Mouse (Mus musculus) CH12.LX (cell line): Measurements from ENCODE around the gene Casp9. TPM values are rescaled to one million over a fixed set of nuclear protein-coding genes. Genes with fewer than 3 reads are reported as not detected.

Source experiments
- DNase-seq: peaks from one replicate; pipeline ENCODE4 v3.0.0-alpha.2; 2013; ENCODE audit errors: extremely low read depth
- H3K27ac ChIP-seq: 2 replicates; pipeline ENCODE4 v1.5.1; 2012; ENCODE audit warnings: low read depth, mild to moderate bottlenecking, control low read depth, moderate library complexity; ENCODE audit not compliant: insufficient read depth
- H3K27me3 ChIP-seq: replicated peaks from 2 replicates; pipeline ENCODE3; 2012; ENCODE audit warnings: inconsistent platforms
- H3K36me3 ChIP-seq, 2 experiments: replicated peaks in 1 of 2; 2 replicates each; pipeline versions ENCODE3 to v1.6.1; 2012; ENCODE audit warnings: inconsistent platforms in 1 of 2, low read length in 1 of 2, mild to moderate bottlenecking in 1 of 2, mixed read lengths in 1 of 2, moderate library complexity in 1 of 2; ENCODE audit not compliant: control insufficient read depth in 1 of 2, insufficient read depth in 1 of 2
- H3K4me1 ChIP-seq, 2 experiments: 2 replicates each; pipeline ENCODE4 v1.6.1; 2012; ENCODE audit warnings: inconsistent platforms in 1 of 2, moderate library complexity in 1 of 2; ENCODE audit not compliant: insufficient read depth in 2 of 2, control insufficient read depth in 1 of 2
- H3K4me2 ChIP-seq: 2 replicates; pipeline ENCODE4 v1.6.1; 2012; ENCODE audit warnings: low read depth, mild to moderate bottlenecking, control low read depth; ENCODE audit not compliant: poor library complexity, insufficient read depth, severe bottlenecking
- H3K4me3 ChIP-seq, 3 experiments: fragments of 150-350 bp in 1 of 3; sonication (generic) in 1 of 3; replicated peaks in 1 of 3; 2 replicates each; pipeline versions ENCODE3 to v1.5.1; 2011 to 2012; ENCODE audit warnings: low read depth in 2 of 3, low read length in 2 of 3, mild to moderate bottlenecking in 2 of 3, moderate library complexity in 2 of 3, control low read depth in 1 of 3, improper control_type of control experiment in 1 of 3, inconsistent platforms in 1 of 3, mixed read lengths in 1 of 3; ENCODE audit not compliant: poor library complexity in 1 of 3
- H3K79me2 ChIP-seq: replicated peaks from 2 replicates; pipeline ENCODE4 v1.6.1; 2012; ENCODE audit warnings: mild to moderate bottlenecking, moderate library complexity; ENCODE audit not compliant: control insufficient read depth, poor library complexity, insufficient read depth, severe bottlenecking; ENCODE audit errors: extremely low read depth
- H3K9ac ChIP-seq: 2 replicates; pipeline ENCODE4 v1.6.1; 2012; ENCODE audit warnings: low read depth, mild to moderate bottlenecking, control low read depth, moderate library complexity; ENCODE audit not compliant: insufficient read depth
- H3K9me3 ChIP-seq: replicated peaks from 2 replicates; pipeline ENCODE3; 2012; ENCODE audit warnings: low read length, inconsistent platforms, mixed read lengths
- BHLHE40 ChIP-seq: IDR thresholded peaks from 2 replicates; pipeline ENCODE4 v1.6.1; 2011; ENCODE audit warnings: mild to moderate bottlenecking, low read depth, low read length, improper control_type of control experiment
- CHD1 ChIP-seq: IDR thresholded peaks from 2 replicates; pipeline ENCODE4 v1.6.1; 2012; ENCODE audit warnings: low read depth, low read length, improper control_type of control experiment, inconsistent platforms
- EP300 ChIP-seq: IDR thresholded peaks from 2 replicates; pipeline ENCODE4 v1.6.1; 2011; ENCODE audit warnings: low read length, improper control_type of control experiment
- GABPA ChIP-seq: IDR thresholded peaks from 2 replicates; pipeline ENCODE4 v1.6.1; 2012; ENCODE audit warnings: low read depth, low read length, improper control_type of control experiment, inconsistent platforms; ENCODE audit not compliant: insufficient replicate concordance
- HCFC1 ChIP-seq: IDR thresholded peaks from 2 replicates; pipeline ENCODE4 v1.6.1; 2012; ENCODE audit warnings: low read depth, mild to moderate bottlenecking, inconsistent platforms, low read length, improper control_type of control experiment
- IRF4 ChIP-seq: IDR thresholded peaks from 2 replicates; pipeline ENCODE4 v1.6.1; 2014; ENCODE audit warnings: low read depth, mild to moderate bottlenecking, inconsistent platforms, low read length, improper control_type of control experiment
- JUN ChIP-seq: IDR thresholded peaks from 2 replicates; pipeline ENCODE4 v1.6.1; 2011; ENCODE audit warnings: low read depth, mild to moderate bottlenecking, low read length, improper control_type of control experiment, moderate library complexity; ENCODE audit not compliant: insufficient read depth
- JUND ChIP-seq: conservative IDR thresholded peaks from 2 replicates; pipeline ENCODE4 v1.6.1; 2011; ENCODE audit warnings: low read depth, low read length, improper control_type of control experiment
- MAFK ChIP-seq: IDR thresholded peaks from 2 replicates; pipeline ENCODE4 v1.6.1; 2011; ENCODE audit warnings: low read length, improper control_type of control experiment; ENCODE audit not compliant: insufficient replicate concordance
- MXI1 ChIP-seq: IDR thresholded peaks from 2 replicates; pipeline ENCODE4 v1.6.1; 2011; ENCODE audit warnings: mild to moderate bottlenecking, low read depth, low read length, improper control_type of control experiment
- NELFE ChIP-seq: IDR thresholded peaks from 2 replicates; pipeline ENCODE4 v1.6.1; 2011; ENCODE audit warnings: low read depth, low read length, improper control_type of control experiment
- PAX5 ChIP-seq: IDR thresholded peaks from 2 replicates; pipeline ENCODE4 v1.6.1; 2012; ENCODE audit warnings: low read length, inconsistent platforms, mixed read lengths
- POLR2A ChIP-seq: IDR thresholded peaks from 2 replicates; pipeline ENCODE4 v1.6.1; 2011; ENCODE audit warnings: low read depth, mild to moderate bottlenecking, improper control_type of control experiment, low read length
- POLR2AphosphoS2 ChIP-seq: IDR thresholded peaks from 2 replicates; pipeline ENCODE4 v1.6.1; 2011; ENCODE audit warnings: low read depth, low read length, improper control_type of control experiment
- SIN3A ChIP-seq: IDR thresholded peaks from 2 replicates; pipeline ENCODE4 v1.6.1; 2012; ENCODE audit warnings: low read length, improper control_type of control experiment, inconsistent platforms
- USF1 ChIP-seq: IDR thresholded peaks from 2 replicates; pipeline ENCODE4 v1.6.1; 2014; ENCODE audit warnings: low read depth, mild to moderate bottlenecking, inconsistent platforms, low read length, improper control_type of control experiment
- USF2 ChIP-seq: conservative IDR thresholded peaks from 2 replicates; pipeline ENCODE4 v1.6.1; 2011; ENCODE audit warnings: low read depth, low read length, improper control_type of control experiment
- ZC3H11A ChIP-seq: IDR thresholded peaks from 2 replicates; pipeline ENCODE4 v1.6.1; 2012; ENCODE audit warnings: low read depth, mild to moderate bottlenecking, inconsistent platforms, low read length, improper control_type of control experiment
- ZKSCAN1 ChIP-seq: IDR thresholded peaks from 2 replicates; pipeline ENCODE4 v1.6.1; 2012; ENCODE audit warnings: low read depth, inconsistent platforms, low read length, improper control_type of control experiment, borderline replicate concordance
- dilution Hi-C: fragments of 300-500 bp; cut with MboI; formaldehyde crosslinking; loops from 2 replicates; pipeline ENCODE4 v1.14.3; 2020; ENCODE audit warnings: low sequenced_read_pairs; ENCODE audit not compliant: extremely low pct_unique_long_range_greater_than_20kb, extremely low pct_ligation_motif_present
- in situ Hi-C: fragments of 300-500 bp; cut with MboI; formaldehyde crosslinking; loops from 3 replicates; pipeline ENCODE4 v1.14.3; 2019; ENCODE audit warnings: low sequenced_read_pairs, low pct_ligation_motif_present, low pct_unique_long_range_greater_than_20kb, mixed read lengths
- polyA plus RNA-seq: library from polyadenylated mRNA; unstranded; fragments of >175 nt; gene quantifications from 2 replicates; pipeline ENCODE4 v1.2.1, GENCODE M21; 2012; ENCODE audit warnings: low read depth; ENCODE audit not compliant: insufficient read length
- total RNA-seq, 2 experiments: library from RNA; depleted of rRNA; stranded (reverse); fragments of 300-350 nt in 1 of 2; fragments of >200 nt in 1 of 2; gene quantifications; 2 replicates each; pipeline ENCODE4 v1.2.3; 2012 to 2014

The Casp9 gene
- total and polyA plus RNA-seq, 3 experiments, result 5.2 to 15.3 (median 14.5) TPM

DNA sequence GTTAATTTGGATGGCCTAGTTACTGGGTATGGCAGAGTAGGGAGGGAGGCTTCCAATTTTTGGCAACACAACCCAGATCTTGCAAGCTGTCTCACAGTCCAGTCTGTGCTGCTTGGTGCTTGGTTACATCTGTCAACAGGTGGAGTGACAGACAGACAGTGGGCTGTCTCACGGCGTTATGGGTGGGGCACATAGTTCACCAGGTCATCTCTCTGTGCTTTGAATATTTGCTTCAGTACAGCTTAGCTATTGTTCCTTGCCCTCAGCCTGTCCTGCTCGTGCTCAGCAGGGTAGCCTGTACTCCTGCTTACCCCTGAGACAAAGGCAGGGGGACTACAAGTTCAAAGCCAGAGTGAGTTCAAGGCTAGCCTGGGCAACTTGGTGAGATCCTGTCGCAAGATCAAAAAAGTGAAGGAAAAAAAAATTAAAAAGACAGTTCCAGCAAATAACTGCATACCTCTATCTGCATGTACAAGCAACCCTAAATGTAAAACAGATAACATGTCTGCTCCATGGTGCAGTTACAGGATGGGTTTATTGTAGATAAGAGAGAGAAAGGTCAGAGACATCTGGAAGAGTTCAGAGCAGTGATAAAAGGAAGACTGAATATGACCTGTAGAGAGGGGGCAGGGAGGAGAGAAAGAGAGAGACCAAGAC, 41.9 kb upstream of the Casp9 start:
- Histone ChIP-seq H3K79me2 (no peaks in the 10 kb centered on the region), H3K9me3 (peaks cover 3% of the 10 kb centered on the region), H3K27ac (no peak overlapping the region), H3K27me3 (no peaks in the 10 kb centered on the region), H3K4me3 (no peak overlapping the region), H3K36me3 (no peaks in the 10 kb centered on the region), H3K9ac (no peak overlapping the region), H3K4me2 (no peak overlapping the region), H3K4me1 (peaks cover 0 to 4% of the 10 kb centered on the region in 2 experiments; a peak in 1 of 4 replicates)
- dilution Hi-C loops, result no loop called here
- in situ Hi-C loops, result no loop called here
- no peak for DNase-seq
- TF ChIP-seq SIN3A (no peak), MXI1 (no peak), IRF4 (no peak), USF2 (no peak), ZKSCAN1 (no peak), BHLHE40 (no peak), CHD1 (no peak), GABPA (no peak), PAX5 (no peak), POLR2A (no peak), HCFC1 (no peak), EP300 (no peak), JUN (no peak), JUND (no peak)

DNA sequence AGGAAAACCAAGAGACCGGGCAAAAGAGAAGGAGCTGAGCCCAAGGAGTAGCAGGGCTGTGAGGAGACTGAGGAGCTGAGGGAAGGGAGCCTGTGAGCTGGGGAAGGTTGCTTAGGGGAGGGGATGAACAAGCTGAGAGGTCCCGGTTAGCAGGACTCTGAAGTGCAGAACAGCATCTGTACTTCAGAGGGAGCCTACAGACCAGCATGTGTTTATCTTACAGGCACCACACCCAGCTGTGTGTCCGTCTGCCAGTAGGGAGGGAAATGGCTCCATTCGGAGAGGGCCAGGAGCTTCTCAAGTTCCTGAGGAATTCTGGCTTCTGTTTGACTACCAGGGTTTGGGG, 41.4 kb upstream of the Casp9 start:
- Histone ChIP-seq H3K9me3 (peaks cover 3% of the 10 kb centered on the region), H3K27me3 (no peaks in the 10 kb centered on the region), H3K4me3 (no peak overlapping the region), H3K9ac (no peak overlapping the region), H3K4me2 (no peak overlapping the region), H3K36me3 (no peaks in the 10 kb centered on the region), H3K79me2 (no peaks in the 10 kb centered on the region), H3K4me1 (peaks cover 0 to 4% of the 10 kb centered on the region in 2 experiments; a peak in 1 of 4 replicates), H3K27ac (no peak overlapping the region)
- in situ Hi-C loops (no loop called here), dilution Hi-C loops (no loop called here)
- no peak for DNase-seq
- no peak for TF ChIP-seq HCFC1
- no peak for TF ChIP-seq MAFK
- no peak for TF ChIP-seq ZC3H11A
- TF ChIP-seq CHD1, result no peak
- no peak for TF ChIP-seq ZKSCAN1
- TF ChIP-seq NELFE, result no peak
- no peak for TF ChIP-seq BHLHE40
- no peak for TF ChIP-seq JUND
- TF ChIP-seq POLR2AphosphoS2, result no peak
- TF ChIP-seq USF1, result no peak
